Mouse (Mus musculus) left cerebral cortex, adult 2 months (tissue): Measurements from ENCODE around the gene P4hb. TPM values are rescaled to one million over a fixed set of nuclear protein-coding genes. Genes with fewer than 3 reads are reported as not detected.
A peak's percentile ranks its signal among the peaks of the same experiment; 100 is the strongest.
"Not testable (repeated sequence)": the region's sequence is repeated elsewhere in the genome, so short reads cannot be mapped to it uniquely, and the experiment has no call there.

Source experiments
- DNase-seq, 2 experiments: peaks; one replicate each; pipeline ENCODE4 v3.0.0; 2021 to 2022; ENCODE audit warnings: low spot score in 2 of 2, mixed read lengths in 1 of 2; ENCODE audit errors: extremely low spot score in 1 of 2
- H3K27ac ChIP-seq: fragments of 200-600 bp; 2 replicates; pipeline ENCODE4 v1.8.1; 2022
- H3K4me3 ChIP-seq: fragments of 200-600 bp; 2 replicates; pipeline ENCODE4 v1.8.1; 2022
- CTCF ChIP-seq: fragments of 200-600 bp; IDR thresholded peaks from 2 replicates; pipeline ENCODE4 v1.8.1; 2022; ENCODE audit warnings: antibody characterized with exemption, mild to moderate bottlenecking, moderate library complexity
- intact Hi-C: fragments of 180-260 bp; cut with DNase I; formaldehyde crosslinking; loops from one replicate; pipeline ENCODE4 v1.15.1; 2025
- total RNA-seq, 2 experiments: library from RNA; stranded (reverse); gene quantifications; 2 replicates each; pipeline ENCODE4 v1.2.3; 2021

P4hb gene
- total RNA-seq, 2 experiments from 2014 or later: 114 to 120 TPM

DNA sequence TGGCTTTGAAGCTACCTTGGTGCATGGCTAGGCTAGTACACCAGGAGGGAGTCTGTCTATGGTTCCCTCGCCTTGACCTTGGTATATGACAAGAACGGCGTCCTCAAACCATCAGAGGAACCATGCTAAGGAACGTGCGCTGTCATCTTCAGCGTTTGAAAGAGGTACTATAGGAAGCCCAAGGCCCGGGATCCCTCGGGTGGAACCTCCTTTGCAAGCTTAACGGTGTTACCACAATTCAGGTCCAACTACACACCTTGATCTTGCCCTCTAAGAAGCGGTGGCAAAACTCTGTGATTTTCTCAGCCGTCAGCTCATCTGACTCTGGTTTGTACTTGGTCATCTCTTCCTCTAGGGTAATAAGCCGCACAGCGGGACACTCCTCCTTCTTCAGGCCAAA, 10.1 kb downstream of the P4hb start:
- no peak for DNase-seq
- Histone ChIP-seq H3K27ac (no peak overlapping the region), H3K4me3 (no peak overlapping the region)
- TF ChIP-seq CTCF: no peak
- intact Hi-C loops: no loop called here

DNA sequence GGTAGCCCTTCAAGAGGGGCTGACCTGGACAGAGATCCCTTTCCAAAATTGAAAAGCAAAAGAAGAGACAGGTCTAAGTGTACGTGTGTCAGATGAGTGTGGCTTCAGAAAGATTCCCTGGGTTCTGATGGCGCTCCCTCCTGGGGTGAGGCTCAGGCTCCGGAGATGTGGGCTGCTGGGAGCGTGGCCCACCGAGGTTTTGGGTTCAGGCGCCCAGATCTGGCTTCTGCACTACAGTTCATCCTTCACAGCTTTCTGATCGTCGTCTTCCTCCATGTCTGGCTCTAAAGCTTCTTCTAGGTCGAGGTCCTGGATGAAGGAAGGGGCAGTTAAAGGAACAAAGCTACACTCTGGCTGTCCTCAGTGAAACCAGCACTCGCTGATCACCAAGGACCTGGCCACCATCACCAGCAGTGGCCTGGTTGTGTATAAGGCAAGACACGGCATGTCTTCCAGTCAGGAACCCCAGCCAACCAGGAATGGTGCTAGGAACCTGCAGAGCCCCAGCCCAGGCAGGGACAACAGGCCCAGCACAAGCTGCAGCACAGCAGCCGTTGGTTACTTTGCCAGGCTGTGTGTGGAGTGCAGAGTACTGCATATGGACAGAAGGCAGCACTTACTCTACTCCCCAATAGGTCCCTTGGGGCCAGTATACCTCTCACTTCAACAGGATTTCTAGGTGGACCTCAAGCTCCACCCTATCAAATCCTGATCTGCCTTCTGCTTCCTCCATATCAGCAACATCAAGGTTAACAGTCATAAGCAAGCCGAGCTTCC, 11.9 kb downstream of the P4hb start:
- TF ChIP-seq CTCF: no peak

DNA sequence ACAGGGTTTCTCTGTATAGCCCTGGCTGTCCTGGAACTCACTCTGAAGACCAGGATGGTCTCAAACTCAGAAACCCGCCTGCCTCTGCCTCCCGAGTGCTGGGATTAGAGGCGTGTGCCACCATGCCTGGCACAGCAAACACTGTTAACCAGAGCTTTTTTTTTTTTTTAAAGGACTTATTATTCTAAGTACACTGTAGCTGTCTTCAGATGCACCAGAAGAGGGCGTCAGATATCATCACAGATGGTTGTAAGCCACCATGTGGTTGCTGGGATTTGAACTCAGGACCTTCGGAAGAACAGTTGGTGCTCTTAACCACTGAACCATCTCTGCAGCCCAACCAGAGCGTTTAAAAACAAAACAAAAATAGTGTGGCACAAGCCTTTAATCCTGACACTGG, 14.2 kb downstream of the P4hb start:
- H3K4me3 ChIP-seq, DNase-seq, H3K27ac ChIP-seq, intact Hi-C loops: not testable (repeated sequence)

More for the DNA sequence above, 11.9 kb downstream of the P4hb start:
- DNase-seq: no peak
- no peak overlapping the region for H3K27ac ChIP-seq
- H3K4me3 ChIP-seq: no peak overlapping the region
- intact Hi-C loops: no loop called here

DNA sequence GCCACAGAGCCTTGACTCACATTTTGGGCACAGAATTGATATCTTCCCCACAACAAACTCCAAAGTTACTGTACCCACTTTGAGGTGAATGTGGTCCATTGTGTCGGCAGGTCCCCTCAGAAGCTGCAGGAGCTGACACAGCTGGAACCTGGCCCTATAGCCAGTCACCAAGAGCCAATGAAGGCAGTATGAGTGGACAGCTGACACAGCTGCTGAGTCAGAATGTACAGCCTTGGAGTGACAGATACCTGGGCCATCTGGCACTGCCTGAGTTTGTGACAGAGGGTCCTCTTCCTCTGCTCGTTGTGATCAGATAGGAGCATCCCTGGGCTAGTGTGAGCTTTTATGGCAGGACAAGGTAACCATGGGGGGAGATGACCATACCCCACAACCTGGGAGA, 17.8 kb downstream of the P4hb start:
- no peak overlapping the region for H3K4me3 ChIP-seq
- H3K27ac ChIP-seq: no peak overlapping the region
- intact Hi-C loops: no loop called here
- no peak for TF ChIP-seq CTCF
- no peak for DNase-seq

GRCm38 (mm10) chr11:120554834-120555233, 18.2 kb downstream of the P4hb start:
- Histone ChIP-seq H3K4me3 (no peak overlapping the region), H3K27ac (no peak overlapping the region)
- intact Hi-C loops: no loop called here
- no peak for DNase-seq
- TF ChIP-seq CTCF: no peak

DNA sequence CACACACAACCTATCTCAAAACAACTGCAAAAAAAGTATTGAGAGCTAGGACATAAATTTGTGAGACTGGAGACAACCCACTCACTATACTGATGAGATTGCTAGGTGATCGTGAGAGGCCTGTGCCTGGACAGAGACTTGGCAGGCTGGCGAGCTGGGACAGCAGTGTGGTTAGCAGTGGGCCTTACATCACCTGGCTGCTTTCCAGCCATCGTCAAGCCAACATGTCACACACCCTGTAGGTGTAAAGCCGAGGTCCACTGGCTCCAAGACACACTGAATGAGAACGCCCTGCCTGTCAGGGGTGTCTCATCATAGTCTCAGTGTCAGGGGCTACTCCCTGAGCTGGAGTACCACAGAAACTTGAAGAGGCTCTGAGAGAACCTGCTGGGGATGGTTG, 20.3 kb downstream of the P4hb start:
- TF ChIP-seq CTCF: no peak
- Histone ChIP-seq H3K4me3 (no peak overlapping the region), H3K27ac (no peak overlapping the region)
- intact Hi-C loops: no loop called here
- no peak for DNase-seq

- intact Hi-C loops: no loop called here
- Histone ChIP-seq H3K4me3 (peak within 1 kb of the TSS; percentile 89), H3K27ac (peak within 1 kb of the TSS; percentile 93)
- DNase-seq: no peak
- no peak for TF ChIP-seq CTCF
These were observed 22.1 kb downstream of the P4hb start, which contains the start of gene Ppp1r27 for GRCm38 (mm10) chr11:120550810-120551440. Gene Ppp1r27, minus strand, starts transcription at chr11:120551132.

- no peak for DNase-seq
- no peak for TF ChIP-seq CTCF
- Histone ChIP-seq H3K27ac (peak overlapping the region; percentile 93), H3K4me3 (peak overlapping the region; percentile 89)
- intact Hi-C loops: loop anchor here (2.0 kb wide), 1 partner anchor 31 kb away; no protein-coding TSS in a partner anchor
These were observed 22.9 kb downstream of the P4hb start for GRCm38 (mm10) chr11:120549986-120550809.

DNA sequence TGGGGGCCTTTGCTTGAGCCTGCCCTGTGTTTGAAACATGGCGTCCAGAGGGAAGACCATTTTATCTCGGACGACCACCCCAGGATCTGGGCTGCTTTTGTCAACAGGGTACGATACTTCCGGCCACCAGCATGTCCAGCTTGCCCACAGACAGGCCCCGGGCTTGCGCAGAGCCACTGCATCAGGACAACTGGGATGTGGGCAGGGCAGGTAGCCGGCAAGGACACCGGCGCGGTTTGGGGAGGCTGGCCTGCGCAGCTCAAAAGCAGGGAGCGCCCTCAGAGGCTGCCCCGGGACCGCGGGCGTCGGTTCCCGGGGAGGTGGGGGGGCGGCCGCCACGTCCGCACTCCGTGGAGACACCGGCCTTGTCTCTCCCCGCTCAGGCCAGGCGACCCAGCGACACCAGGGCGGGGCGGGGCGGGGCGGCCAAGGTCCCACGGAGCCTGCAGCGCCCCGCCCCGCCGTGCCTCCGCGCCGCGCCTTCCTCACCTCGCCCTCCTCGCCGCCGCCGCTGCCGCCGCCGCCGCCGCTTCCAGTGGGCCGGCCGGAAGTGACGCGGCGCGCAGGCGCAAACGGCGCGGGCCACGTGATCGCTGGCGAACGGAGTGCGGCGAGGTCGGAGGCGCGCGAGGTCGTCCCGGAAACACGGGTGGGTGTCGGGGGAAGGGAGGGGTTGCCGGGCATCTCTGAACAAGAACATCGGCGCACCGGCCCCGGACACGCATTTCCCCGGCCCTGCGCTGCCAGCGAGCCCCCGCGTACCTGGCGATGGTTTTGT, 23.7 kb downstream of the P4hb start, which contains the start of gene Mcrip1:
TSS of gene Mcrip1 (minus strand) at position 560 of the 778 bp plus-strand sequence.
- H3K4me3 ChIP-seq: peak within 1 kb of the TSS; percentile 89
- no peak for TF ChIP-seq CTCF
- DNase-seq: peak; percentile 94 to 95
- intact Hi-C loops: loop anchor here (2.0 kb wide), 1 partner anchor 31 kb away; no protein-coding TSS in a partner anchor
- peak within 1 kb of the TSS; percentile 93 for H3K27ac ChIP-seq

DNA sequence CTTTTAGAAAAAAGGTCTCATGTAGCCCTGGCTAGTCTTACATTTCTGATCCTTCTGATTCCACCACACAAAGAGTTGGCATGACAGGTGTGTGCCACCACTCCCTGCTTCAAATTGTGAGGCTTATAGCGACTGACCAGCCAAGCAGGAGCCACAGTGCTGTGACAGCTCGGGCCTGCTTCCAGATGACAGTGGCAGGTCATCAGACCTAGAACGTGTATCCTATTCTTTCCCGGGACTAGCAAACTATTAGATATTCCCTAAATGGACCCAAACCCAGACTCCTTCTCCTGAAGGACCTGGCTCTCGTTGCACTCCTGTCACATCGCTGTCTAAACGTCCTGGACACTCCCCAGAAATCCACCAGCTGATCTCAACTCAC, 24.3 kb downstream of the P4hb start:
- Histone ChIP-seq H3K27ac (peak overlapping the region; percentile 91), H3K4me3 (peak overlapping the region; percentile 89)
- intact Hi-C loops: loop anchor here (2.0 kb wide), 1 partner anchor 30 kb away; no protein-coding TSS in a partner anchor
- no peak for TF ChIP-seq CTCF
- DNase-seq: no peak

DNA sequence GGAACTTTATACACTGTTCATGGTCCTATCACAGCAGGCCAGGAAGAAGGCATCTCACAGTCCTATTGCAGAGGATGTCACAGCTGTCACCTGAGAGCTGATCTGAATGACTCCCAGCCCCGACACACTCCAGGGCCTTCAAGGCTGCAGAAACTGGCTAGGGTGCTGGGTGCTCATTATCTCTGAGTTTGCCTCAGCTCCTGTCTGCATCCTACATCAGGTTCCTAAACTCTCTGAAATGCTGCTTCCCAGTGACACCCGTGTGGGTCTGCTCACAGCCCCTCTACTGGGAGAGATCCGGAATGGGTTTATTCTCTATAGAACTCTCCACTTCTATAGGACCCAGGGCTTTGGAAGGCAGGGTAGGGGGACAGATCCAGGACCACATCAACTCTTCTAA, 24.8 kb downstream of the P4hb start:
- Histone ChIP-seq H3K27ac (no peak overlapping the region), H3K4me3 (peak overlapping the region; percentile 89)
- no peak for TF ChIP-seq CTCF
- DNase-seq: no peak
- intact Hi-C loops: loop anchor here (2.0 kb wide), 1 partner anchor 29 kb away; no protein-coding TSS in a partner anchor
